Mouse (Mus musculus): Measurements from ENCODE around the gene Trib3. TPM values are rescaled to one million over a fixed set of nuclear protein-coding genes. Genes with fewer than 3 reads are reported as not detected.
"Not testable (repeated sequence)": the region's sequence is repeated elsewhere in the genome, so short reads cannot be mapped to it uniquely, and the experiment has no call there.

Trib3 gene
- polyA plus RNA-seq, 1 experiment = 4.2 TPM

DNA sequence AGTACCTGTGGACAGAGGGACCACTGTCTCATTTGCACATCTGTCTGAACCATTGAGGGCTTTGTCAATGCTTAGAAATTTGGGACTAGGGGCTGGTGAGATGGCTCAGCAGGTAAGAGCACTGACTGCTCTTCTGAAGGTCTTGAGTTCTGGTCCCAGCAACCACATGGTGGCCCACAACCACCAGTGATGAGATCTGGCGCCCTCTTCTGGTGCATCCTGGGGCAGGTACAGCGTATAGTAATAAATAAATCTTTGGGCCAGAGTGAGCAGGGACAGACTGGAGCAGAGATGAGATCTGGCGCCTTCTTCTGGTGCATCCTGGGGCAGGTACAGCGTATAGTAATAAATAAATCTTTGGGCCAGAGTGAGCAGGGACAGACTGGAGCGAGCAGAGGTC is 15.1 kb upstream of the Trib3 start:
- not testable (repeated sequence) for H3K27ac ChIP-seq (ENCODE audit: control insufficient read depth, insufficient read depth, low read depth, low read length, poor library complexity); H3K4me1 ChIP-seq (ENCODE audit: control insufficient read depth, insufficient read depth, low read length); H3K4me3 ChIP-seq (replicated peaks; ENCODE audit: control insufficient read depth, low read depth, low read length)
- 83% methylated on average over 5 of the region's 5 CpGs for WGBS
- peak; percentile 43 for TF ChIP-seq CTCF (IDR thresholded peaks at IDR 0.05; ENCODE audit: control insufficient read depth, insufficient read depth, low read length)

DNA sequence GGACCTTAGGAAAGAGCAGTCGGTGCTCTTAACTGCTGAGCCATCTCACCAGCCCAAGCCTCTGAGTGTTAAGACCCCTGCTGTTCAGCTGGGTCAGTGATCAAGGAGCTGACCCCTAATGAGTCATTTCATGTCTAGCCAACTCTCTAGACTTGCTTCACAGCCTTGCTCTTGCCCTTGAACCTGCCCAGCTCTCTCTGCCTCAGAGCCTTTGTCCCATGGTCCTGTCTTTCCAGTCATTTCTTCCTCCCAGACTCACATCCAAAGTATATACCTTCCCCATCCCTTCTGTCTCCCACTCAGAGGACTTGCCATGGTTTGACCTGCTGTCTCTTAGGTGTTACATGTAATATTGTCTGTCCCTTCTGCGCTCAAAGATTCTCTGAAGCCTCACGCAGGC is 13.4 kb upstream of the Trib3 start:
- WGBS = 88% methylated on average over 3 of the region's 3 CpGs
- no peak overlapping the region for H3K27ac ChIP-seq (ENCODE audit: control insufficient read depth, insufficient read depth, low read depth, low read length, poor library complexity)
- H3K4me1 ChIP-seq (ENCODE audit: control insufficient read depth, insufficient read depth, low read length) = peaks cover 1% of the 10 kb centered on the region; the same call in 1 of the 2 replicates
- no peak overlapping the region for H3K4me3 ChIP-seq (replicated peaks; ENCODE audit: control insufficient read depth, low read depth, low read length)
- TF ChIP-seq POLR2A (IDR thresholded peaks at IDR 0.05; ENCODE audit: borderline replicate concordance, control insufficient read depth, low read depth, low read length) (no peak), CTCF (IDR thresholded peaks at IDR 0.05; ENCODE audit: control insufficient read depth, insufficient read depth, low read length) (no peak)

DNA sequence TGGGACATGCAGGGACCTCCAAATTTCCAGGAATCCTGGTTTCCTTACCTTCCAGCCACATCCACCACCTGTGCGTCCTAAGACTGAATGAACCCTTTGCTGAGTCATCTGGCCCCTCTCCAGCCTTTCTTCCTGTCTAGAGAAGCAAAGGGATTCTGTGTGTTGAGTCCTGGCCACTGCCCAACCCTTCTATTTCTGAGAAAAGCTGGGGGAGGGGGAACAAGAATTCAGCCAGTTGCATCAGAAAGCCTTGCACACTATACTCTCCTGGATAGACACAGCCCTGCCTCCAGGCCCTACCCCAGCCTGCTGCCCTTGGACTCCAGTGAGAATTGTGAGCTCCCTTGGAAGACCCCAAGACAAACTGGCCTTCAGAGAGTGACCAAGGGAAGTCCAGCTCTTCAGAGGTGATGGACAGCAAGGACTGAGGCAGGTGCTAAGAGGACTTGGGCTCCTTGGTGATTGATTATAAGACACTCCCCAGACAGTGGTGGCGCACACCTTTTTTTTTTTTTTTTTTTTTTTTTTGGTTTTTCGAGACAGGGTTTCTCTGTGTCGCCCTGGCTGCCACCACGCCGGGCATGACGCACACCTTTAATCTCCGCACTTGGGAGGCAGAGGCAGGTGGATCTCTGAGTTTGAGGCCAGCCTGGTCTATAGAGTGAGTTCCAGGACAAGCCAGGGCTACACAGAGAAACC is 6.2 kb upstream of the Trib3 start:
- H3K4me3 ChIP-seq (replicated peaks; ENCODE audit: control insufficient read depth, low read depth, low read length) = no peak overlapping the region
- WGBS = 63% methylated on average over 8 of the region's 8 CpGs
- TF ChIP-seq POLR2A (IDR thresholded peaks at IDR 0.05; ENCODE audit: borderline replicate concordance, control insufficient read depth, low read depth, low read length) (no peak), CTCF (IDR thresholded peaks at IDR 0.05; ENCODE audit: control insufficient read depth, insufficient read depth, low read length) (no peak)
- no peaks in the 10 kb centered on the region; the same call in 1 of the 2 replicates for H3K4me1 ChIP-seq (ENCODE audit: control insufficient read depth, insufficient read depth, low read length)
- H3K27ac ChIP-seq (ENCODE audit: control insufficient read depth, insufficient read depth, low read depth, low read length, poor library complexity) = no peak overlapping the region

DNA sequence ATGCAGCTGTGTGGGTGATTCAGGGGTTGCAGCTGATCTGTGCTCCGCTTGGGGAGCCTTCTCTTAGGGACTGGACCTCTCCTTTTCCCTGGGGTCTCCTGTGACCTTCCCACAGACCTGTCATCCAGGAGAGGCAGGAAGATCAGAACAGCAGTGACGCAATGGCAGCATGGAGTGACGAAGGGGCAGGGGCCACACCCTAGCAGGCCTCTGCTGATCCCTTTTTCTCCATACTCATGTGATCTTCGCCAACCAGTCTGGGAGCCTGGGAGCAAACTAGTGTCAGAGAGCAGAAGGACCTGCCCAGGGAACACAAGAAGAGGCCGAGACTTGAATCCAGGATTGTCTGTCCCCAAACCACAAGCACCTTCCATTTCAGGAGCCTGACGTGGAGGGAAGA is 5.4 kb upstream of the Trib3 start:
- Histone ChIP-seq H3K4me1 (ENCODE audit: control insufficient read depth, insufficient read depth, low read length) (no peaks in the 10 kb centered on the region; the same call in none of the 2 replicates), H3K27ac (ENCODE audit: control insufficient read depth, insufficient read depth, low read depth, low read length, poor library complexity) (no peak overlapping the region), H3K4me3 (replicated peaks; ENCODE audit: control insufficient read depth, low read depth, low read length) (no peak overlapping the region)
- TF ChIP-seq CTCF (IDR thresholded peaks at IDR 0.05; ENCODE audit: control insufficient read depth, insufficient read depth, low read length) (no peak), POLR2A (IDR thresholded peaks at IDR 0.05; ENCODE audit: borderline replicate concordance, control insufficient read depth, low read depth, low read length) (no peak)
- WGBS = 70% methylated on average over 6 of the region's 6 CpGs

DNA sequence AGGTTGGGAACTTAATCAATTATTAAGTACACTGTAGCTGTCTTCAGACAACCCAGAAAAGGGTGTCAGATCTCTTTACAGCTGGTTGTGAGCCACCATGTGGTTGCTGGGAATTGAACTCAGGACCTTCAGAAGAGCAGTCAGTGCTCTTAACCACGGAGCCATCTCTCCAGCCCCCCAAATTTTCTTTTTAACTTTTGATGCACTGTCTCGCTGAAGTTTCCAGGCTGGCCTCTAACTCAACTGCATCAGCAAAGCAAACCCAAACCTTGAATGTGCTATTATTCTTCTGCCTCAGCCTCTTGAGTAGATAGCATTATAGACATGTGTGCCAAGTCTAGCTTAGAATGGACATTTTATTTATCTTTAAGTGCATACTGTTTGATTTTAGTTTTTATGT is 3.9 kb upstream of the Trib3 start:
- no peak overlapping the region for H3K27ac ChIP-seq (ENCODE audit: control insufficient read depth, insufficient read depth, low read depth, low read length, poor library complexity)
- no peaks in the 10 kb centered on the region; the same call in none of the 2 replicates for H3K4me1 ChIP-seq (ENCODE audit: control insufficient read depth, insufficient read depth, low read length)
- no peak overlapping the region for H3K4me3 ChIP-seq (replicated peaks; ENCODE audit: control insufficient read depth, low read depth, low read length)
- WGBS = 68% methylated on average over 2 of the region's 2 CpGs
- TF ChIP-seq CTCF (IDR thresholded peaks at IDR 0.05; ENCODE audit: control insufficient read depth, insufficient read depth, low read length) = no peak
- no peak for TF ChIP-seq POLR2A (IDR thresholded peaks at IDR 0.05; ENCODE audit: borderline replicate concordance, control insufficient read depth, low read depth, low read length)

DNA sequence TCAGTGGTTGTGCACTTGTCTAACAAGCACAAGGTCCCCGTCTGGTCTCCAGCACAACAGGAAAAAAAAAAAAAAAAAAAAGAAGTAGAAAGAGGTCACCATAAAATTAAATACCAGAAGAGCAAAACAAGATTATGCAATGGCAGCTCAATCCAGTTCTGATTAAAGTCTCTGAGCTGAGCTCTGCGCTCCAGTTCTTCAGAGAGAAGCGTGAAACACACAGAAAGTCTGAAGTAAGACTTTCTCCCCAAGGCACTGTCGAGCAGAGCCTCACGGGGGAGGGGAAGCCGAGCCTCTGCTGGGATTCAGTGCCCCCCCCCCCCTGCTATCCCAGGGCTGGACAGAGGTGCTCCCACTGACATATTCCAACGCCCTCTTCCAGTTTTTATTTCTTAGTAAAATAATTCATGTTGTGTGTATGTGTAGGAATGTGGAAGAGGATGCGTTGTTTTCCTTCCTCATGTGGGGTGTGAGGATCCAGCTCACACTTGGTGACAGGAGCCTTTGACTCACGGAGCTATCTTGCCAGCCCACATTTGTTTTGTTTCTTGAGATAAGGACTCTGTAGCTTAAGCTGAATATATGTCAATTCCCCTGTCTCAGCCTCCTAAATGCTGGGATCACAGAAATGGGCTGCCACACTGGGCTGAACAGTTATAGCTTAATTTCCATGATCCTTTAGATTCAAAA is 3.1 kb upstream of the Trib3 start:
- H3K4me3 ChIP-seq (replicated peaks; ENCODE audit: control insufficient read depth, low read depth, low read length) = no peak overlapping the region
- H3K27ac ChIP-seq (ENCODE audit: control insufficient read depth, insufficient read depth, low read depth, low read length, poor library complexity) = no peak overlapping the region
- 34% methylated on average over 9 of the region's 9 CpGs for WGBS
- no peak for TF ChIP-seq CTCF (IDR thresholded peaks at IDR 0.05; ENCODE audit: control insufficient read depth, insufficient read depth, low read length)
- H3K4me1 ChIP-seq (ENCODE audit: control insufficient read depth, insufficient read depth, low read length) = no peaks in the 10 kb centered on the region; the same call in none of the 2 replicates

DNA sequence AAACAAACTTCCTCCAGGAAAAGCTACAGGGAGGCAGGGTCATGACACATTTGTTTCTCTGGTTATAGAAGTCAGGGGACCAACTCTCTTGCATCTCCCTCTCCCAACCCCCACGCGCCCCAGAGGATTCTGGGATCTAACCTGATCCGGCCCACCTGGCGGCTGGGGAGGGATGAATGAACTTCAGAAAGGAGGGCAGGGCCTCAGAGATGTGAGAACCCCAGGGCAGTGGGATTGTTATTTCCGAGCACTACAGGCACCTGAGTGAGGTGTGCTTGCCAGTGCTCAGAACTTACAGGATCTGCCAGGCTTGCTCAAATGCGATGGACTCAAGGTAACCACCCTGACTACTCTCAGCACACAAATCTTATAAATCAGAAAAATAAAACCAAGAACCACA is 1.6 kb upstream of the Trib3 start:
- H3K4me3 ChIP-seq (replicated peaks; ENCODE audit: control insufficient read depth, low read depth, low read length) = no peak overlapping the region
- no peaks in the 10 kb centered on the region; the same call in none of the 2 replicates for H3K4me1 ChIP-seq (ENCODE audit: control insufficient read depth, insufficient read depth, low read length)
- WGBS = 87% methylated on average over 6 of the region's 6 CpGs
- TF ChIP-seq CTCF (IDR thresholded peaks at IDR 0.05; ENCODE audit: control insufficient read depth, insufficient read depth, low read length) (no peak), POLR2A (IDR thresholded peaks at IDR 0.05; ENCODE audit: borderline replicate concordance, control insufficient read depth, low read depth, low read length) (no peak)
- no peak overlapping the region for H3K27ac ChIP-seq (ENCODE audit: control insufficient read depth, insufficient read depth, low read depth, low read length, poor library complexity)

DNA sequence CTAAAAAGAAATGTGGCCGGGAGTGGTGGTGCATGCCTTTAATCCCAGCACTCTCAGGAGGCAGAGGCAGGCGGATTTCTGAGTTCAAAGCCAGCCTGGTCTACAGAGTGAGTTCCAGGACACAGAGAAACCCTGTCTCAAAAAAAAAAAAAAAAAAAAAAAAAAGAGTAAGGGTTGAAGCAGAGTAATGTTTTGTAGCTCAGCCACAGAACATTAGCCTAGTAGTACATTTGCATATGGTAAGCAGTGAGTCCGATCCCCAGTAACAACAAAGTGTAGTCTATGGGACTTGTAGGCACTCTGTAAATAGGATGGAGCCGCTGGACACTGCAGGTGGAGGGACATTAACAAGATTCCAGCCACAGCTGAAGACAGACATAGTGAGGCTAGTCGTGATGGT is 1.1 kb upstream of the Trib3 start:
- 82% methylated on average over 5 of the region's 5 CpGs for WGBS
- Histone ChIP-seq H3K4me1 (ENCODE audit: control insufficient read depth, insufficient read depth, low read length) (no peaks in the 10 kb centered on the region; the same call in none of the 2 replicates), H3K27ac (ENCODE audit: control insufficient read depth, insufficient read depth, low read depth, low read length, poor library complexity) (no peak overlapping the region), H3K4me3 (replicated peaks; ENCODE audit: control insufficient read depth, low read depth, low read length) (no peak overlapping the region)
- TF ChIP-seq POLR2A (IDR thresholded peaks at IDR 0.05; ENCODE audit: borderline replicate concordance, control insufficient read depth, low read depth, low read length) (no peak), CTCF (IDR thresholded peaks at IDR 0.05; ENCODE audit: control insufficient read depth, insufficient read depth, low read length) (no peak)

Data from bone marrow, adult 2 months (tissue).